Mouse (Mus musculus) heart, embryonic 11.5 days (tissue): ENCODE measurements around the gene Snx3. TPM values are rescaled to one million over a fixed set of nuclear protein-coding genes. Genes with fewer than 3 reads are reported as not detected.

Experiments
- ATAC-seq: fragments of 200-750 bp; cut with Nextera tagmentation; replicated peaks from 2 replicates; pipeline ENCODE4 v1.8.0; 2017; ENCODE audit warnings: moderate library complexity; ENCODE audit not compliant: insufficient number of reproducible peaks, low FRiP score, low TSS enrichment
- H3K27ac ChIP-seq: fragments of 300-500 bp; sonication (generic); 2 replicates; pipeline ENCODE4 v1.5.1; 2014; ENCODE audit warnings: mild to moderate bottlenecking, low read depth, low read length
- H3K27me3 ChIP-seq: fragments of 300-500 bp; sonication (generic); 2 replicates; pipeline ENCODE4 v1.6.1; 2014; ENCODE audit warnings: mild to moderate bottlenecking, low read length, mixed read lengths; ENCODE audit not compliant: control insufficient read depth, insufficient read depth
- H3K36me3 ChIP-seq: fragments of 300-500 bp; sonication (generic); 2 replicates; pipeline ENCODE4 v1.6.1; 2014; ENCODE audit warnings: mild to moderate bottlenecking, low read length, moderate library complexity, mixed read lengths; ENCODE audit not compliant: control insufficient read depth, insufficient read depth
- H3K4me1 ChIP-seq: fragments of 300-500 bp; sonication (generic); 2 replicates; pipeline ENCODE4 v1.6.1; 2014; ENCODE audit warnings: low read length; ENCODE audit not compliant: control insufficient read depth, insufficient read depth
- H3K4me2 ChIP-seq: fragments of 300-500 bp; sonication (generic); 2 replicates; pipeline ENCODE4 v1.6.1; 2014; ENCODE audit warnings: mild to moderate bottlenecking, moderate library complexity
- H3K4me3 ChIP-seq: fragments of 300-500 bp; sonication (generic); 2 replicates; pipeline ENCODE4 v1.5.1; 2014; ENCODE audit warnings: low read depth, low read length
- H3K9ac ChIP-seq: fragments of 300-500 bp; sonication (generic); 2 replicates; pipeline ENCODE4 v1.6.1; 2014; ENCODE audit warnings: mild to moderate bottlenecking, low read depth, low read length, moderate library complexity
- H3K9me3 ChIP-seq: fragments of 300-500 bp; sonication (generic); replicated peaks from 2 replicates; pipeline ENCODE4 v1.6.1; 2016; ENCODE audit warnings: low read length; ENCODE audit not compliant: control insufficient read depth
- WGBS: fragments of 180-500 bp; shearing (Covaris S2); extraction: QIAGEN DNeasy Blood & Tissue Kit; methylation state at CpG from one replicate; pipeline ENCODE4 v1.1.7; 2014; ENCODE audit not compliant: insufficient replicate concordance; 5-methylcytosine and 5-hydroxymethylcytosine counted together
- polyA plus RNA-seq: library from polyadenylated mRNA; unstranded; fragments of >200 nt; fragmentation: Nextera tagmentation; extraction: Ambion mirVana; gene quantifications from 2 replicates; pipeline ENCODE4 v1.2.1, GENCODE M21; 2014

Gene Snx3
- polyA plus RNA-seq, 1 experiment from 2014 or later: 377 TPM

GRCm38 (mm10) chr10:42559581-42560200 is 57.9 kb downstream of the Snx3 start:
- H3K4me3 ChIP-seq: no peak overlapping the region
- 64% methylated on average over 5 of the region's 5 CpGs for WGBS
- no peak overlapping the region for H3K9ac ChIP-seq
- H3K27me3 ChIP-seq: 0 out of 2 replicates have a peak, but pooled peaks cover 6% of the 10 kb centered on the region
- no peaks in the 10 kb centered on the region for H3K36me3 ChIP-seq
- H3K4me1 ChIP-seq: no peaks in the 10 kb centered on the region
- H3K4me2 ChIP-seq: no peak overlapping the region
- ATAC-seq: no peak
- no peaks in the 10 kb centered on the region for H3K9me3 ChIP-seq
- H3K27ac ChIP-seq: no peak overlapping the region

GRCm38 (mm10) chr10:42562272-42562671 is 60.4 kb downstream of the Snx3 start:
- peaks cover 27% of the 10 kb centered on the region for H3K27me3 ChIP-seq
- H3K27ac ChIP-seq: no peak overlapping the region
- no peaks in the 10 kb centered on the region for H3K36me3 ChIP-seq
- H3K9me3 ChIP-seq: no peaks in the 10 kb centered on the region
- ATAC-seq: 0 out of 2 replicates have a peak, but pooled peaks have one; percentile 42
- H3K9ac ChIP-seq: no peak overlapping the region
- peak overlapping the region; percentile 9; the same call in 1 of the 2 replicates for H3K4me2 ChIP-seq
- WGBS: 2% methylated on average over 12 of the region's 12 CpGs
- H3K4me1 ChIP-seq: no peaks in the 10 kb centered on the region
- H3K4me3 ChIP-seq: no peak overlapping the region

- WGBS: 2% methylated on average over 20 of the region's 20 CpGs
- Histone ChIP-seq H3K4me1 (no peaks in the 10 kb centered on the region), H3K9ac (no peak overlapping the region), H3K27ac (no peak overlapping the region), H3K9me3 (no peaks in the 10 kb centered on the region), H3K27me3 (peaks cover 90% of the 10 kb centered on the region), H3K4me2 (0 out of 2 replicates have a peak overlapping the region, but pooled peaks have one; percentile 4), H3K36me3 (no peaks in the 10 kb centered on the region), H3K4me3 (no peak overlapping the region)
- no peak for ATAC-seq
These were observed 70.7 kb downstream of the Snx3 start for GRCm38 (mm10) chr10:42572567-42572966.

GRCm38 (mm10) chr10:42572971-42573370 is 71.1 kb downstream of the Snx3 start:
- WGBS: 3% methylated on average over 15 of the region's 15 CpGs
- Histone ChIP-seq H3K4me2 (0 out of 2 replicates have a peak overlapping the region, but pooled peaks have one; percentile 4), H3K9me3 (no peaks in the 10 kb centered on the region), H3K36me3 (no peaks in the 10 kb centered on the region), H3K4me1 (no peaks in the 10 kb centered on the region), H3K27me3 (peaks cover 92% of the 10 kb centered on the region), H3K27ac (no peak overlapping the region), H3K4me3 (no peak overlapping the region), H3K9ac (no peak overlapping the region)
- no peak for ATAC-seq

- Histone ChIP-seq H3K9me3 (no peaks in the 10 kb centered on the region), H3K4me1 (peaks cover 4% of the 10 kb centered on the region; the same call in 1 of the 2 replicates), H3K27ac (no peak overlapping the region), H3K36me3 (no peaks in the 10 kb centered on the region), H3K4me3 (no peak overlapping the region), H3K9ac (no peak overlapping the region), H3K4me2 (no peak overlapping the region), H3K27me3 (peaks cover 94% of the 10 kb centered on the region)
- ATAC-seq: no peak
- 4% methylated on average over 10 of the region's 10 CpGs for WGBS
These were observed 72.8 kb downstream of the Snx3 start for GRCm38 (mm10) chr10:42574639-42575038.

- Histone ChIP-seq H3K9me3 (no peaks in the 10 kb centered on the region), H3K4me1 (peaks cover 12% of the 10 kb centered on the region), H3K27ac (no peak overlapping the region), H3K4me2 (no peak overlapping the region), H3K4me3 (no peak overlapping the region), H3K27me3 (peaks cover 95% of the 10 kb centered on the region), H3K36me3 (no peaks in the 10 kb centered on the region), H3K9ac (no peak overlapping the region)
- ATAC-seq: no peak
- WGBS: 2% methylated on average over 15 of the region's 15 CpGs
These were observed 75.9 kb downstream of the Snx3 start for GRCm38 (mm10) chr10:42577525-42578280.

- Histone ChIP-seq H3K4me2 (no peak overlapping the region), H3K9me3 (no peaks in the 10 kb centered on the region), H3K9ac (no peak overlapping the region), H3K36me3 (no peaks in the 10 kb centered on the region), H3K27me3 (peaks cover 95% of the 10 kb centered on the region), H3K4me1 (peaks cover 17% of the 10 kb centered on the region), H3K27ac (no peak overlapping the region), H3K4me3 (no peak overlapping the region)
- WGBS: under 1% methylated on average over 15 of the region's 15 CpGs
- ATAC-seq: no peak
These were observed 76.4 kb downstream of the Snx3 start for GRCm38 (mm10) chr10:42578281-42578675.

- Histone ChIP-seq H3K4me2 (peak overlapping the region; percentile 51), H3K9me3 (no peaks in the 10 kb centered on the region), H3K27me3 (peaks cover 95% of the 10 kb centered on the region), H3K4me3 (peak overlapping the region; percentile 28), H3K4me1 (peaks cover 18% of the 10 kb centered on the region), H3K27ac (no peak overlapping the region), H3K9ac (no peak overlapping the region), H3K36me3 (no peaks in the 10 kb centered on the region)
- no peak for ATAC-seq
- WGBS: under 1% methylated on average over 22 of the region's 22 CpGs
These were observed 77.1 kb downstream of the Snx3 start for GRCm38 (mm10) chr10:42578698-42579474.
